Mouse (Mus musculus) midbrain, embryonic 10.5 days (tissue): ENCODE results near the gene Kifap3. TPM values are rescaled to one million over a fixed set of nuclear protein-coding genes. Genes with fewer than 3 reads are reported as not detected.
A peak's percentile ranks its signal among the peaks of the same experiment; 100 is the strongest.

Experiments
- DNase-seq: peaks from one replicate; pipeline ENCODE4 v3.0.0-alpha.2; 2017; ENCODE audit warnings: low spot score
- H3K27ac ChIP-seq: fragments of 300-500 bp; sonication (generic); replicated peaks from 2 replicates; pipeline ENCODE4 v1.5.1; 2016; ENCODE audit warnings: mild to moderate bottlenecking
- H3K27me3 ChIP-seq: fragments of 300-500 bp; sonication (generic); 2 replicates; pipeline ENCODE4 v1.6.1; 2016; ENCODE audit warnings: low read depth, mild to moderate bottlenecking; ENCODE audit not compliant: poor library complexity, severe bottlenecking
- H3K36me3 ChIP-seq: fragments of 300-500 bp; sonication (generic); 2 replicates; pipeline ENCODE4 v1.6.1; 2016; ENCODE audit warnings: mild to moderate bottlenecking, moderate library complexity
- H3K4me1 ChIP-seq: fragments of 300-500 bp; sonication (generic); 2 replicates; pipeline ENCODE4 v1.6.1; 2016
- H3K4me3 ChIP-seq: fragments of 300-500 bp; sonication (generic); 2 replicates; pipeline ENCODE4 v1.5.1; 2016; ENCODE audit warnings: mild to moderate bottlenecking, moderate library complexity
- H3K9me3 ChIP-seq: fragments of 300-500 bp; sonication (generic); replicated peaks from 2 replicates; pipeline ENCODE4 v1.6.1; 2016; ENCODE audit warnings: mild to moderate bottlenecking
- WGBS: fragments of 180-500 bp; shearing (Covaris S2); methylation state at CpG from one replicate; pipeline ENCODE4 v1.1.7; 2016; 5-methylcytosine and 5-hydroxymethylcytosine counted together
- polyA plus RNA-seq: library from polyadenylated mRNA; unstranded; fragments of >200 nt; fragmentation: Nextera tagmentation; extraction: Ambion mirVana; gene quantifications from 2 replicates; pipeline ENCODE4 v1.2.1, GENCODE M21; 2016

The Kifap3 gene
- polyA plus RNA-seq, 1 experiment from 2014 or later = 30.6 TPM

DNA sequence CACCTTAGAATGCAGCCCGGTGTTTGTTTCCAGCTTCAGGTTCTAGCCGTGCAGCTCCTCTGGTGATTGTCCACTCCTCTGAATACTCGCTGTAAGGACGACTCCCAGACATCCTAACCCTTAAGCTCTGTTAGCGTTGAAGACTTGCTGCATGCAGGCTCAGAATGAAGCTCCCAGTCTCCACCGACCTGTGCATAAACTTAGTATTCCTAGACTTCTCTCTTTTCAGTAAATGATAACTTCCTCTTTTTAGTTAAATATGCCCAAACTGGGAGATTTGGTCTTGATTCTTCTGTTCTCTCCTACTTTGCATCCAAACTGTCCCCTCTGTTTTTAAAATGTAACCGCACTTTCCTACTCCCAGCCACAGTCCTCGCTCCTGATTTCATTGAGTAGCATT is 61.2 kb downstream of the Kifap3 start:
- 0 out of 2 replicates have a peak, but pooled peaks cover 3% of the 10 kb centered on the region for H3K36me3 ChIP-seq
- no peak overlapping the region for H3K27ac ChIP-seq
- no peaks in the 10 kb centered on the region for H3K27me3 ChIP-seq
- H3K4me1 ChIP-seq = no peaks in the 10 kb centered on the region
- 92% methylated on average over 8 of the region's 8 CpGs for WGBS
- no peak overlapping the region for H3K4me3 ChIP-seq
- no peak for DNase-seq
- no peaks in the 10 kb centered on the region for H3K9me3 ChIP-seq

DNA sequence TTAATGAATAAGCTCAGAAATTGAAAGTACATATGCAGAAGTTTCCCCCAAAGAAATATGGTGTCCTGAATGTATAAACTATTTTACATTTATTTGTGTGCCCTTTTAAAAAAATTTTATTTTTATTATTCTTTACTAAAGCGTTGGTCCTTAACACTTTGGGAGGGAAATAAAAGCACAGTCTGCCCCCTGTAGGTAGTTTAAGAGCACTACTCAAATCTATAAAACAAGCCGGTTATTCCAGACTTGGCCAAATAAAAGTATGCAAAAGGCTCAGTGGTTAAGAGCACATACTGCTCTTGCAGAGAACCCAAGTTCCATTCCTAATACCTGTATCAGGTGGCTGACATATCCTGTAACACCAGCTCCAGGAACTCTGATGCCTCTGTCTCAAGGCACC is 62.9 kb downstream of the Kifap3 start:
- 65% methylated on average over 2 of the region's 2 CpGs for WGBS
- H3K36me3 ChIP-seq = 0 out of 2 replicates have a peak, but pooled peaks cover 3% of the 10 kb centered on the region
- H3K4me1 ChIP-seq = no peaks in the 10 kb centered on the region
- no peak for DNase-seq
- no peak overlapping the region for H3K27ac ChIP-seq
- no peaks in the 10 kb centered on the region for H3K27me3 ChIP-seq
- no peak overlapping the region for H3K4me3 ChIP-seq
- no peaks in the 10 kb centered on the region for H3K9me3 ChIP-seq

DNA sequence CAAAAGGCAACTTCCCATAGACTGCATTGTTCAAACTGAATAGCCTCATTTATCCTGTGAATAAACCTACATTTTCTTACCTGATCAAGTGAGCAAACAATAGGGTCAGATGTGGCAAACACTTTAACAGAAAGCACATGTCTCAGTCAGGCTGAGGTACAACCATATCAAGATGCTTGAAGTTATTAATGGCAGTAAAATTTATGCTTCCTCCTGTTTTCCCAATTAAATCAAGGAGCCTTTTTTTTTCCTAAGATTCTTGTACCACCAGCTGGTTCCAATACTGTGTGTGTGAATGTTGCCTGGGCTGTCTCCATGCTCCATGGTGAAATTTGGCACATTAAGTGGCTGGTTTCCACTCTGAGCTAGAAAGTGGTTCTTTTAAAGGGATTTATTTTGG is 64.5 kb downstream of the Kifap3 start:
- H3K36me3 ChIP-seq = peaks cover 6% of the 10 kb centered on the region; the same call in 1 of the 2 replicates
- H3K27me3 ChIP-seq = no peaks in the 10 kb centered on the region
- no peaks in the 10 kb centered on the region for H3K4me1 ChIP-seq
- no peak overlapping the region for H3K4me3 ChIP-seq
- H3K9me3 ChIP-seq = no peaks in the 10 kb centered on the region
- DNase-seq = no peak
- no peak overlapping the region for H3K27ac ChIP-seq

DNA sequence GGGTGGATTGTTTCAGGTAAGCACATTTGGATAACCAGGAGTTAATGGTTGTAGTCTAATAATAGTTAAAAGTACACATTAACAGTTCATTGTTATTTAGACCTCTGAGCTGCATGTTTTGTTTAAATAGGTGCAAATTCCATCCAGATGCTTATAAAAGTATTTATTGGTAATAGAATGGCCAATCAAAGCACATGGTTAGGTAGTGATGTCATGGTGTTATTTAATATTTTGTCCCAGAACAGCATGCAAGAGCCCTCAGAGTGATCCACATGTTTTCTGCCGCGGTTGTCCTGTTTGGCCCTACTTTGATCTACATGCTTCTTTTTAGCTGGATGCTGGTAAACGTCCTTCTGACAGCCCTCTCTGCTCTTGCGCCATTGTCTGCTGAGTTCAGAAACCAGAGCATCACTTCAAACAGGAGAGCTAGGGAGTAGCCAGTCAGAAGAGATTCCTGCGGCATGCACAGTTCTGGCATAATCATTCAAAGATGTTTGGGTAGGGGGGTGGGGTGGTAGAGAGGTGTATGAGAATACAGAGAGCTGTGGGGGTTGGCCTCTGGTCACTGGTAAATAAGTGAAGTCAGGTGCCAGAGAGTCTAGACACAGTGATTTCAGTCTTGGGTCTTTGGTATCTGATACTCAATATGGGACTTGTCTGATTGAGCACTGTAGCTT is 73.6 kb downstream of the Kifap3 start:
- peak; percentile 15 for DNase-seq
- Histone ChIP-seq H3K27me3 (no peaks in the 10 kb centered on the region), H3K4me1 (no peaks in the 10 kb centered on the region), H3K36me3 (peaks cover 19% of the 10 kb centered on the region), H3K9me3 (no peaks in the 10 kb centered on the region), H3K4me3 (no peak overlapping the region), H3K27ac (no peak overlapping the region)
- WGBS = 71% methylated on average over 5 of the region's 5 CpGs

DNA sequence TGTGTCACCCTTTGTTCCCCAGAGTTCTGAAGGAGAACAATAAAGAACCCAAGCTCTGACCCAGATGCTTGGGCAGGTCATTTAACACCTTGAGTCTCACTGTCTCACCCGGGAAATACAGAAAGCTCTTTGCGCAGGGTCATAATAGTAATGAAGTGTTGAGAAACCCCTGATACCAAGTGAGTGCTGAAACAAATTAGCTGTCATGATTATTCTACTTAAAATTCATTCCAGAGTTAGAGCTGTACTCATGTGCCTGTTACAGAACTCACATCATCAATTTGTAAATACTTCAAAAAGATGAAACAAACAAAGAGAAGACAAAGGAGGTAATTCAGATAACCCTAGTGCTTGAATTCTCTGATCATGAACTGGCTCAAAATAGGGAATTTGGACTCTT is 79.0 kb downstream of the Kifap3 start:
- no peak overlapping the region for H3K4me3 ChIP-seq
- no peak overlapping the region for H3K27ac ChIP-seq
- DNase-seq = no peak
- H3K36me3 ChIP-seq = peaks cover 35% of the 10 kb centered on the region
- no peaks in the 10 kb centered on the region for H3K4me1 ChIP-seq
- 89% methylated on average over 2 of the region's 2 CpGs for WGBS
- no peaks in the 10 kb centered on the region for H3K27me3 ChIP-seq
- no peaks in the 10 kb centered on the region for H3K9me3 ChIP-seq

DNA sequence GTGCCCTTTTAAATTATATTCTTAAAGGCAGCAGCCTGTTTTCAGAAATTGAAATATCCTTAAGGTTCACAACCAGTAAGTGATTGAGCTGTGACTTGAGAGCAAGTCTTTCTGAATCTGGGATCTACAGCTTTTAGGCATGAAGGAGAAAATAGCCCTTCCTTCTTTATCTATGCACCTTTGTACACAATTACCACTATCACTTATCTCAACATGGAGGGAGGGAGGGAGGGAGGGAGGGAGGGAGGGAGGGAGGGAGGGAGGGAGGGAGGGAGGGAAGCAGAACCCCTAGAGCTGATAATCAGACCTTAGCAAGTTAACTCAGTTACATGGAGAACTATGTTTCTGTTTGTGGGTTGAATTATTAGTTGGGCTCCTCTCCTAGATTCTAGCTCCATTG is 82.2 kb downstream of the Kifap3 start:
- no peak overlapping the region for H3K27ac ChIP-seq
- peaks cover 50% of the 10 kb centered on the region for H3K36me3 ChIP-seq
- no peaks in the 10 kb centered on the region for H3K27me3 ChIP-seq
- H3K4me3 ChIP-seq = no peak overlapping the region
- H3K4me1 ChIP-seq = no peaks in the 10 kb centered on the region
- H3K9me3 ChIP-seq = no peaks in the 10 kb centered on the region
- DNase-seq = no peak

DNA sequence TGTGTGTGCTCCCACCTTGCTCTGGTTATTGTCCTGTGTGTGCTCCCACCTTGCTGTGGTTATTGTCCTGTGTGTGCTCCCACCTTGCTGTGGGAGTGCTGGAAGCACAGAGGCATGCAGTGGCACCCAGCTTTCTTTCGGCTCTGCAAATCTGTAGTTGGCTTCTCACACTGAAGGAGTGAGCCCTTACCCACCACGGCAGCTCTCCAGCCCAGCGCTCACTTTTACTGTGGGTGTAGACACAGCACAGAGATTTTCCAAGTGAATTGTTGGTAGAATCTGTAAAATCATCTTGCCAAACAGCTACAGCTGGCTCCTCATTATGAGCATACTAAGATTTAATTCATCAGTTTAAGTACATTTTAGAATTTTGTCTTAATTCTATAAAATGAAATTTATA is 93.8 kb downstream of the Kifap3 start:
- Histone ChIP-seq H3K36me3 (no peaks in the 10 kb centered on the region; the same call in 1 of the 2 replicates), H3K4me3 (no peak overlapping the region), H3K4me1 (no peaks in the 10 kb centered on the region), H3K27me3 (no peaks in the 10 kb centered on the region), H3K27ac (no peak overlapping the region), H3K9me3 (no peaks in the 10 kb centered on the region)
- DNase-seq = no peak
- WGBS = 91% methylated on average over 3 of the region's 3 CpGs

DNA sequence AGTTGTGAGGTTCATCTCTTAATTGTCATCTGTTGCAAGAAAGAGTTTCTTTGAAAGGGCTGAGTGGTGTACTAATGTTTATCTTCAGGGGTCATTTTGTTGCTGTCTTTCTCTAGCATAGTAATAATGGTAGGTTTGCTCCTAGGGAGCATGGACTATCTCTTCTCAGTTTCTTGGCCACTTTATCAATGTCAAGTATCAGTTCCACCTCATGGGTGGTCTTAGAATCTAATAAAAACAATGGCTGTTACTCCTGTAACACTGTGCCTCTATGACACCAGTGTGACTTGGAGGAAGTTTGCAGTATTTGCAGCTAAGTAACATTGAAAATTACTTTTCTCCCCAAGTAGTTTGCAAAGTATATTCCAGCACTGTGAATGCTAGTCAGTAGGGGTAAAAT is 110.2 kb downstream of the Kifap3 start:
- DNase-seq = no peak
- no peaks in the 10 kb centered on the region for H3K36me3 ChIP-seq
- no peaks in the 10 kb centered on the region for H3K4me1 ChIP-seq
- no peaks in the 10 kb centered on the region for H3K9me3 ChIP-seq
- no peak overlapping the region for H3K4me3 ChIP-seq
- no peak overlapping the region for H3K27ac ChIP-seq
- no peaks in the 10 kb centered on the region for H3K27me3 ChIP-seq

DNA sequence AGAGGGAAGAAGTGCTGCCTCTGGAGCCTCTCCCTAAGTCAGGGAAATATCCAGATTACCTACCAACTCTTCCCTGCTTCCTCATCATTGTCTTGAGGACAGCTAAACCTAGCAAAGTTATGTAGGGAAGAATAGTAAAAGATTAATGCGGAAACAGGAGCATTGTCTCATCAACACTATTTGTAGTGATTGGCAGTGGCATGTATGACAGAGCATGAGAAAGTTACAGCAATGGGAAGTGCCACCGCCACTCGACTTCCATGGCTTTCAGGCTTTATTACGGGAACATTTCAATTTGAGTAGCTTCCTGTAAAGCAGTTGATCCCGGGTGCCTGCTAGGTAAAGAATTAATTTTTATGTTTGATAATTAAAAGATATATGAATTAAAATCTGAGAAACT is 113.9 kb downstream of the Kifap3 start:
- WGBS = 93% methylated on average over 5 of the region's 5 CpGs

DNA sequence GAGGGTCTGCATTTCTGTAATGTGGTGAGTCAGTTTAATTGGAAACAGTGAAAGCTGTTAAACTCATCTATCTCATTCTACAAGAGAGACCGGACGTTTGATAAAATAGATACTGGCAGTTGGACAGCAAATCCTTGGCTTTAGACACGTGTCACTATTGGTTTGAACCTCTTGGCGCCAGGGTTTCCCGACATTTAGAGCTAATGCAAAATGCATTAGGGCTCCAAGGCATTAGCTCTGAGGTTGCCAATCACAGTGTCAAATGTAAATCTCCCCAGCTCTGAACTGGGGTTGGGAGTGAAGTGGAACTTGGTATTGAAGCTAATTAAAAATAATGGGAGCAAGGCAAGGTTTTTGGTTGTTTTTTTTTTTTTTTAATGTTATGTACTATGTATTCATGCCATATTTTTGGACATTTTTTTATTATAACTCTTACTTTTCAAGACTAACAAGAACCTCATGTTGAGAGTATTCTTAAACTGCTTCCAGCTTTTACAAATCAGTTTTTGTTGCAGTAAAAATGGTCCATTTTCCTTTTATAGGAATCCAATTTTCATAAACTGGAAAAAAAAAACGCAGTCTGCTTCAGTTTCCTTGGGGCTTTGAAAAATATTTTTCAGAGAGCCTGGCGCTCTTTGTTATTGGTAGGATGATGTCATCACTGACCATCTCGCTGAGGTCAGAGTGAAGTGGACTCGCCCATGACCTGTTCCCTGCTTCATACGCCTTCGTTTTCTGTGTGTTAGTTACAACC is 114.6 kb downstream of the Kifap3 start:
- DNase-seq = no peak
- Histone ChIP-seq H3K9me3 (no peaks in the 10 kb centered on the region), H3K27me3 (no peaks in the 10 kb centered on the region), H3K36me3 (no peaks in the 10 kb centered on the region), H3K4me3 (no peak overlapping the region), H3K4me1 (no peaks in the 10 kb centered on the region), H3K27ac (no peak overlapping the region)
- WGBS = 81% methylated on average over 11 of the region's 11 CpGs

More for the DNA sequence above, 113.9 kb downstream of the Kifap3 start:
- H3K27ac ChIP-seq = no peak overlapping the region
- no peaks in the 10 kb centered on the region for H3K27me3 ChIP-seq
- no peak for DNase-seq
- H3K4me3 ChIP-seq = no peak overlapping the region
- no peaks in the 10 kb centered on the region for H3K36me3 ChIP-seq
- H3K4me1 ChIP-seq = no peaks in the 10 kb centered on the region
- no peaks in the 10 kb centered on the region for H3K9me3 ChIP-seq

DNA sequence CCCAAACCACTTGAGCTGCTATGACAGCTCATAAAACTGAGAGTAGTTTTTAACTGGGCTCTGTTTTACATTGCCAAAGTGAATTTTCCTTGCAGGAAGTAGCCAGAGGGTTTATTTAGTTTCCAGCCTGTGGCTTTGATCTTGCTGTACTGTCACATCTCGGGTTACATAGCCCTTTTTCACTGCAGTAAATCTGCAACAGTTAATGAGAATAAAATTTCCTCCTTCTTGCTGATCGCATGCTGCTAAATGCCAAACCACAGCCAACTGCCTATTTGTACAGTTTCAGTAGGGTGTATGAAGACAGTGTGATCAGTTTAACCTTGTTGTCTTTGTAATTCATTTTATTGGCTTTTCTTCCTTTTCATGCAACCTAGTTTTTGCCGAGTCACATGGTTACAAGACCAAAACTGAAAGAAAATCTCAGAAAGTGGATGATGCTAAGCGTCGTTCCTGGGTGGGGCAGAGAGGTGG is 118.9 kb downstream of the Kifap3 start:
- 76% methylated on average over 5 of the region's 5 CpGs for WGBS
- no peaks in the 10 kb centered on the region for H3K27me3 ChIP-seq
- no peak overlapping the region for H3K4me3 ChIP-seq
- no peak overlapping the region for H3K27ac ChIP-seq
- H3K4me1 ChIP-seq = no peaks in the 10 kb centered on the region
- no peaks in the 10 kb centered on the region for H3K9me3 ChIP-seq
- H3K36me3 ChIP-seq = no peaks in the 10 kb centered on the region
- DNase-seq = no peak

DNA sequence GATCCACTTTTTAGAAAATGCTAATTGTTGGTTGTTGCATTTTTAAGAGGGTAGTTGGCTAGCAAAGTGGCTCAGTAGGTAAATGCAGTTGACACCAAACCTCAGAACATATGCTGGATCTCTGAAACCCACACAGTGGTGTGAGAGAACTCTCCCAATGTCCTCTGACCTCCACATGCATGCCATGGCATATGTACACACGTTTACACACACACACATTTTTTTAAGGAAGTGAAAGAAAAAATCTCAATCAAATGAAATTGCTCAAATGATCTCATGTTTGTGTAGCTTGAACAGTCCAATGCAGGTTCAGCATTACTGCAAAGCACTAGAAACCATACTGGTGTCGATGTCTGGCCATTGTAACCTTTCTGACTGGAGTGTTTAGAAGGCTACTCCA is 120.2 kb downstream of the Kifap3 start:
- no peaks in the 10 kb centered on the region for H3K27me3 ChIP-seq
- H3K4me1 ChIP-seq = no peaks in the 10 kb centered on the region
- H3K36me3 ChIP-seq = no peaks in the 10 kb centered on the region
- WGBS = 88% methylated on average over 2 of the region's 2 CpGs
- no peak for DNase-seq
- no peaks in the 10 kb centered on the region for H3K9me3 ChIP-seq
- H3K4me3 ChIP-seq = no peak overlapping the region
- no peak overlapping the region for H3K27ac ChIP-seq

DNA sequence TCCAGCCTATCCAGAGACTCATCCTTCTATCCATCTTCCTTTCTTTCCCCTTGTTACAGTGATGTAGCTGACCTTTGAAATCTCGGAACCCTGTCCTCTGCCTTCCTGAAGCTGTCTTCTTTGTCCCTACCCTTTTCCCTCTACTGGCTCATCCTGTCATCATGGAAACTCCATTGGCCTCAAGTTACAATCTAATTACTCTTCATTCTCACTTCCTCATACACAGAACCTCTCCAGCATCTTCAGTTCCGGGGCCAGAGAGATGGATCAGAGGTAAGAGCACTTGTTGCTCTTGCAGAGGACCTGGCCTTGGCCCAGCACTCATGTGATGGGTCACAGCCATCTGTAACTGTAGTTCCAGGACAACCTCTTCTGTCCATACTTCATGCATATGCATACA is 120.8 kb downstream of the Kifap3 start:
- Histone ChIP-seq H3K36me3 (no peaks in the 10 kb centered on the region), H3K4me3 (no peak overlapping the region), H3K27me3 (no peaks in the 10 kb centered on the region), H3K27ac (no peak overlapping the region), H3K9me3 (no peaks in the 10 kb centered on the region), H3K4me1 (no peaks in the 10 kb centered on the region)
- no peak for DNase-seq
- 93% methylated on average over 2 of the region's 2 CpGs for whole genome bisulfite sequencing
